Mouse (Mus musculus) lung, adult 2 months (tissue): ENCODE measurements at regions not wholly inside any gene's neighbourhood (a gene's known extent, or its start where the extent isn't known, plus 50 kb on each side); places are given as distances from the start of the nearest gene placed in this dataset.

Experiments used
- DNase-seq: peaks from one replicate; pipeline ENCODE4 v3.0.0; 2022
- H3K4me1 ChIP-seq: fragments of 200-500 bp; 2 replicates; pipeline ENCODE4 v1.6.1; 2011; ENCODE audit warnings: low read length; ENCODE audit not compliant: control insufficient read depth, insufficient read depth
- H3K4me3 ChIP-seq: fragments of 200-500 bp; replicated peaks from 2 replicates; pipeline ENCODE3; 2011; ENCODE audit warnings: low read depth, mild to moderate bottlenecking, control low read depth, low read length; ENCODE audit errors: extremely low read depth
- CTCF ChIP-seq: fragments of 200-500 bp; IDR thresholded peaks from 2 replicates; pipeline ENCODE4 v1.5.1; 2011; ENCODE audit warnings: mild to moderate bottlenecking, low read length, control low read depth; ENCODE audit not compliant: insufficient read depth
- POLR2A ChIP-seq: fragments of 200-500 bp; IDR thresholded peaks from 2 replicates; pipeline ENCODE4 v1.6.1; 2011; ENCODE audit warnings: low read depth, mild to moderate bottlenecking, control low read depth, low read length, borderline replicate concordance; ENCODE audit errors: extremely low read depth
- WGBS: fragments of 180-500 bp; shearing (Covaris S2); methylation state at CpG from one replicate; pipeline ENCODE4 v1.1.7; 2018; 5-methylcytosine and 5-hydroxymethylcytosine counted together

- DNase-seq, result no peak
- H3K4me1 ChIP-seq, result no peaks in the 10 kb centered on the region; the same call in 1 of the 2 replicates
- no peak for TF ChIP-seq CTCF
- no peak for TF ChIP-seq POLR2A
- 89% methylated on average over 1 of the region's 1 CpGs for WGBS
- H3K4me3 ChIP-seq, result no peak overlapping the region
Measured at GRCm38 (mm10) chr8:127884641-127885040, 473.8 kb upstream of the Nrp1 start.

- no peak overlapping the region for H3K4me3 ChIP-seq
- TF ChIP-seq POLR2A (no peak), CTCF (no peak)
- no peaks in the 10 kb centered on the region; the same call in 1 of the 2 replicates for H3K4me1 ChIP-seq
- 92% methylated on average over 3 of the region's 3 CpGs for WGBS
- no peak for DNase-seq
Measured at GRCm38 (mm10) chr8:127885211-127885610, 473.2 kb upstream of the Nrp1 start.

GRCm38 (mm10) chr8:127885831-127886230 is 472.6 kb upstream of the Nrp1 start:
- DNase-seq, result no peak
- H3K4me1 ChIP-seq, result no peaks in the 10 kb centered on the region; the same call in 1 of the 2 replicates
- no peak for TF ChIP-seq CTCF
- TF ChIP-seq POLR2A, result no peak
- WGBS, result 32% methylated on average over 3 of the region's 3 CpGs
- H3K4me3 ChIP-seq, result no peak overlapping the region

GRCm38 (mm10) chr8:127890729-127891128 is 467.7 kb upstream of the Nrp1 start:
- 92% methylated on average over 6 of the region's 6 CpGs for WGBS
- no peak for DNase-seq

GRCm38 (mm10) chr8:127894284-127894683 is 464.1 kb upstream of the Nrp1 start:
- no peak for DNase-seq
- Histone ChIP-seq H3K4me1 (no peaks in the 10 kb centered on the region), H3K4me3 (no peak overlapping the region)
- TF ChIP-seq CTCF (no peak), POLR2A (no peak)

More at GRCm38 (mm10) chr8:127890729-127891128, 467.7 kb upstream of the Nrp1 start:
- no peaks in the 10 kb centered on the region; the same call in 1 of the 2 replicates for H3K4me1 ChIP-seq
- TF ChIP-seq POLR2A (no peak), CTCF (no peak)
- H3K4me3 ChIP-seq, result no peak overlapping the region

GRCm38 (mm10) chr8:127908436-127908835 is 450.0 kb upstream of the Nrp1 start:
- no peaks in the 10 kb centered on the region for H3K4me1 ChIP-seq
- 69% methylated on average over 5 of the region's 5 CpGs for WGBS
- no peak for DNase-seq
- no peak overlapping the region for H3K4me3 ChIP-seq
- no peak for TF ChIP-seq POLR2A
- no peak for TF ChIP-seq CTCF

- Histone ChIP-seq H3K4me3 (no peak overlapping the region), H3K4me1 (no peaks in the 10 kb centered on the region; the same call in none of the 2 replicates)
- TF ChIP-seq POLR2A (no peak), CTCF (no peak)
- no peak for DNase-seq
- 28% methylated on average over 2 of the region's 2 CpGs for WGBS
Measured at GRCm38 (mm10) chr8:127909580-127909979, 448.8 kb upstream of the Nrp1 start.

- no peak for DNase-seq
- Histone ChIP-seq H3K4me1 (peaks cover 2% of the 10 kb centered on the region), H3K4me3 (no peak overlapping the region)
- WGBS, result 29% methylated on average over 3 of the region's 3 CpGs
- TF ChIP-seq POLR2A (no peak), CTCF (no peak)
Measured at GRCm38 (mm10) chr8:127914086-127914485, 444.3 kb upstream of the Nrp1 start.

GRCm38 (mm10) chr8:127914914-127915313 is 443.5 kb upstream of the Nrp1 start:
- no peak for TF ChIP-seq POLR2A
- no peak for TF ChIP-seq CTCF
- H3K4me1 ChIP-seq, result peaks cover 2% of the 10 kb centered on the region
- no peak overlapping the region for H3K4me3 ChIP-seq
- no peak for DNase-seq
- WGBS, result 73% methylated on average over 2 of the region's 2 CpGs

GRCm38 (mm10) chr8:127915591-127916028 is 442.8 kb upstream of the Nrp1 start:
- no peak for TF ChIP-seq POLR2A
- TF ChIP-seq CTCF, result no peak

More at GRCm38 (mm10) chr8:127915591-127916028, 442.8 kb upstream of the Nrp1 start:
- WGBS, result 36% methylated on average over 2 of the region's 2 CpGs
- H3K4me3 ChIP-seq, result no peak overlapping the region
- DNase-seq, result no peak
- peaks cover 2% of the 10 kb centered on the region for H3K4me1 ChIP-seq
